Mouse (Mus musculus) stomach, embryonic 16.5 days (tissue): ENCODE data around the gene Pex6. TPM values are rescaled to one million over a fixed set of nuclear protein-coding genes. Genes with fewer than 3 reads are reported as not detected.
A peak's percentile ranks its signal among the peaks of the same experiment; 100 is the strongest.

ENCODE experiments used
- ATAC-seq: fragments of 200-750 bp; cut with Nextera tagmentation; 2 replicates; pipeline ENCODE4 v1.8.0; 2017; ENCODE audit warnings: moderate number of reproducible peaks, moderate TSS enrichment; ENCODE audit not compliant: insufficient read depth, low FRiP score
- H3K27ac ChIP-seq: fragments of 300-500 bp; sonication (generic); 2 replicates; pipeline ENCODE4 v1.5.1; 2014; ENCODE audit warnings: low read length
- H3K27me3 ChIP-seq: fragments of 300-500 bp; sonication (generic); 2 replicates; pipeline ENCODE4 v1.6.1; 2014; ENCODE audit warnings: low read length, control low read depth, mixed read lengths; ENCODE audit not compliant: control insufficient read depth, insufficient read depth
- H3K36me3 ChIP-seq: fragments of 300-500 bp; sonication (generic); 2 replicates; pipeline ENCODE4 v1.6.1; 2014; ENCODE audit warnings: low read length; ENCODE audit not compliant: control insufficient read depth, insufficient read depth
- H3K4me1 ChIP-seq: fragments of 300-500 bp; sonication (generic); 2 replicates; pipeline ENCODE4 v1.6.1; 2014; ENCODE audit warnings: low read length, control low read depth, mixed read lengths; ENCODE audit not compliant: control insufficient read depth, insufficient read depth
- H3K4me2 ChIP-seq: fragments of 300-500 bp; sonication (generic); 2 replicates; pipeline ENCODE4 v1.6.1; 2014; ENCODE audit warnings: low read depth, low read length, mixed read lengths
- H3K4me3 ChIP-seq: fragments of 300-500 bp; sonication (generic); replicated peaks from 2 replicates; pipeline ENCODE4 v1.5.1; 2014; ENCODE audit warnings: mild to moderate bottlenecking, low read length
- H3K9ac ChIP-seq: fragments of 300-500 bp; sonication (generic); 2 replicates; pipeline ENCODE4 v1.6.1; 2014; ENCODE audit warnings: low read length
- H3K9me3 ChIP-seq: fragments of 300-500 bp; sonication (generic); replicated peaks from 2 replicates; pipeline ENCODE4 v1.6.1; 2016; ENCODE audit warnings: low read length, control low read depth; ENCODE audit not compliant: control insufficient read depth
- WGBS: fragments of 180-500 bp; shearing (Covaris S2); extraction: QIAGEN DNeasy Blood & Tissue Kit; methylation state at CpG from one replicate; pipeline ENCODE4 v1.1.7; 2014; 5-methylcytosine and 5-hydroxymethylcytosine counted together
- polyA plus RNA-seq: library from polyadenylated mRNA; unstranded; fragments of >200 nt; fragmentation: Nextera tagmentation; extraction: Ambion mirVana; gene quantifications from 2 replicates; pipeline ENCODE4 v1.2.1, GENCODE M21; 2015

Gene Pex6
- polyA plus RNA-seq, 1 experiment from 2014 or later, result 15.0 TPM

- Histone ChIP-seq H3K9me3 (no peaks in the 10 kb centered on the region), H3K27me3 (no peaks in the 10 kb centered on the region), H3K27ac (peak overlapping the region; percentile 93), H3K4me1 (peaks cover 16% of the 10 kb centered on the region), H3K36me3 (peaks cover 28% of the 10 kb centered on the region; the same call in 1 of the 2 replicates), H3K4me3 (peak overlapping the region; percentile 92), H3K9ac (peak overlapping the region; percentile 88), H3K4me2 (peak overlapping the region; percentile 79)
- WGBS, result 8% methylated on average over 19 of the region's 20 CpGs
- 0 out of 2 replicates have a peak, but pooled peaks have one; percentile 5 for ATAC-seq
Observed at GRCm38 (mm10) chr17:46773278-46774130, 62.2 kb downstream of the Pex6 start.

GRCm38 (mm10) chr17:46774131-46774472, 62.8 kb downstream of the Pex6 start:
- no peak overlapping the region for H3K27ac ChIP-seq
- peaks cover 16% of the 10 kb centered on the region for H3K4me1 ChIP-seq
- peaks cover 33% of the 10 kb centered on the region for H3K36me3 ChIP-seq
- no peaks in the 10 kb centered on the region for H3K9me3 ChIP-seq
- ATAC-seq, result no peak
- 45% methylated on average over 2 of the region's 2 CpGs for WGBS
- H3K9ac ChIP-seq, result peak overlapping the region; percentile 55; the same call in 1 of the 2 replicates
- H3K4me2 ChIP-seq, result peak overlapping the region; percentile 79
- H3K27me3 ChIP-seq, result no peaks in the 10 kb centered on the region
- peak overlapping the region; percentile 92; the same call in 1 of the 2 replicates for H3K4me3 ChIP-seq

GRCm38 (mm10) chr17:46775070-46775469, 63.8 kb downstream of the Pex6 start:
- Histone ChIP-seq H3K27me3 (no peaks in the 10 kb centered on the region), H3K36me3 (peaks cover 40% of the 10 kb centered on the region), H3K4me3 (no peak overlapping the region), H3K27ac (no peak overlapping the region; the same call in 1 of the 2 replicates), H3K4me1 (peaks cover 16% of the 10 kb centered on the region), H3K9me3 (no peaks in the 10 kb centered on the region), H3K9ac (no peak overlapping the region), H3K4me2 (no peak overlapping the region)
- no peak for ATAC-seq
- 88% methylated on average over 9 of the region's 9 CpGs for WGBS

Other genes with a start within 250 kb of the Pex6 start
- gene Ttbk1, start 223.8 kb upstream of the Pex6 start, polyA plus RNA-seq, result 0.12 and 0.19 TPM in 2 replicates
- 40.4 and 45.3 TPM in 2 replicates for gene Dnph1, start 214.8 kb upstream of the Pex6 start, polyA plus RNA-seq
- 3.2 and 4.0 TPM in 2 replicates for gene Cul9, start 165.1 kb upstream of the Pex6 start, polyA plus RNA-seq
- gene Srf, start 155.3 kb upstream of the Pex6 start, polyA plus RNA-seq, result 7.0 and 8.9 TPM in 2 replicates
- 93.9 and 94.9 TPM in 2 replicates for gene Ptk7, start 82.0 kb upstream of the Pex6 start, polyA plus RNA-seq
- gene Klc4, start 65.4 kb upstream of the Pex6 start, polyA plus RNA-seq, result 41.4 and 46.7 TPM in 2 replicates
- gene Mrpl2, start 65.2 kb upstream of the Pex6 start, polyA plus RNA-seq, result 94.1 and 99.9 TPM in 2 replicates
- gene Cul7, start 61.1 kb upstream of the Pex6 start, polyA plus RNA-seq, result 51.2 and 54.8 TPM in 2 replicates
- 49.7 and 52.4 TPM in 2 replicates for gene Rrp36, start 37.1 kb upstream of the Pex6 start, polyA plus RNA-seq
- 148 and 160 TPM in 2 replicates for gene Mea1, start 32.7 kb upstream of the Pex6 start, polyA plus RNA-seq
- gene Klhdc3, start 30.5 kb upstream of the Pex6 start, polyA plus RNA-seq, result 110 and 113 TPM in 2 replicates
- gene Ppp2r5d, start 6.4 kb upstream of the Pex6 start, polyA plus RNA-seq, result 71.7 and 82.4 TPM in 2 replicates
- gene Gnmt, start 17.7 kb downstream of the Pex6 start, polyA plus RNA-seq, result 17.1 and 21.8 TPM in 2 replicates
- gene Cnpy3, start 40.8 kb downstream of the Pex6 start, polyA plus RNA-seq, result 70.7 and 74.0 TPM in 2 replicates
- 0.17 TPM in 1 of 2 replicates, not detected in the other for gene Ptcra, start 52.2 kb downstream of the Pex6 start, polyA plus RNA-seq
- gene 2310039H08Rik, start 61.2 kb downstream of the Pex6 start, polyA plus RNA-seq, result 76.2 and 83.8 TPM in 2 replicates
- 151 and 155 TPM in 2 replicates for gene Rpl7l1, start 71.2 kb downstream of the Pex6 start, polyA plus RNA-seq
- 3.4 and 4.0 TPM in 2 replicates for gene Bicral, start 147.0 kb downstream of the Pex6 start, polyA plus RNA-seq
- gene Tbcc, start 179.2 kb downstream of the Pex6 start, polyA plus RNA-seq, result 25.8 and 34.8 TPM in 2 replicates
- gene Prph2, start 199.0 kb downstream of the Pex6 start, polyA plus RNA-seq, result not detected in 2 replicates